Mouse (Mus musculus) forebrain, embryonic 14.5 days (tissue): ENCODE measurements at regions not wholly inside any gene's neighbourhood (a gene's known extent, or its start where the extent isn't known, plus 50 kb on each side); places are given as distances from the start of the nearest gene placed in this dataset.

Source experiments
- ATAC-seq: fragments of 200-750 bp; cut with Nextera tagmentation; 2 replicates; pipeline ENCODE4 v1.8.0; 2017; ENCODE audit warnings: mild to moderate bottlenecking, moderate library complexity
- DNase-seq: peaks from one replicate; pipeline ENCODE4 v3.0.0-alpha.2; 2015; ENCODE audit warnings: low spot score
- H3K27ac ChIP-seq: fragments of 300-500 bp; sonication (generic); 2 replicates; pipeline ENCODE4 v1.5.1; 2014; ENCODE audit warnings: low read depth, mild to moderate bottlenecking, control low read depth, low read length, moderate library complexity
- H3K27me3 ChIP-seq: fragments of 300-500 bp; sonication (generic); replicated peaks from 2 replicates; pipeline ENCODE4 v1.6.1; 2014; ENCODE audit warnings: low read length, control low read depth, mixed read lengths; ENCODE audit not compliant: control insufficient read depth, insufficient read depth
- H3K36me3 ChIP-seq: fragments of 300-500 bp; sonication (generic); 2 replicates; pipeline ENCODE4 v1.6.1; 2014; ENCODE audit warnings: low read length, control low read depth; ENCODE audit not compliant: control insufficient read depth, insufficient read depth
- H3K4me1 ChIP-seq: fragments of 300-500 bp; sonication (generic); 2 replicates; pipeline ENCODE4 v1.6.1; 2014; ENCODE audit warnings: antibody characterized with exemption, low read length, control low read depth; ENCODE audit not compliant: control insufficient read depth, insufficient read depth
- H3K4me2 ChIP-seq: fragments of 300-500 bp; sonication (generic); 2 replicates; pipeline ENCODE4 v1.6.1; 2014; ENCODE audit warnings: mild to moderate bottlenecking, control low read depth, low read length
- H3K4me3 ChIP-seq: fragments of 300-500 bp; sonication (generic); 2 replicates; pipeline ENCODE4 v1.5.1; 2014; ENCODE audit warnings: low read depth, low read length, control low read depth
- H3K9ac ChIP-seq: fragments of 300-500 bp; sonication (generic); 2 replicates; pipeline ENCODE4 v1.6.1; 2014; ENCODE audit warnings: mild to moderate bottlenecking, low read length, control low read depth, moderate library complexity
- H3K9me3 ChIP-seq: fragments of 300-500 bp; sonication (generic); replicated peaks from 2 replicates; pipeline ENCODE4 v1.6.1; 2016; ENCODE audit warnings: low read length, control low read depth, mixed read lengths; ENCODE audit not compliant: control insufficient read depth
- WGBS: fragments of 180-500 bp; shearing (Covaris S2); extraction: QIAGEN DNeasy Blood & Tissue Kit; methylation state at CpG from one replicate; pipeline ENCODE4 v1.1.7; 2014; 5-methylcytosine and 5-hydroxymethylcytosine counted together

- 96% methylated on average over 7 of the region's 7 CpGs for WGBS
- H3K4me3 ChIP-seq, result no peak overlapping the region
- no peaks in the 10 kb centered on the region for H3K27me3 ChIP-seq
- H3K4me1 ChIP-seq, result no peaks in the 10 kb centered on the region
- H3K9ac ChIP-seq, result no peak overlapping the region
- ATAC-seq (no peak), DNase-seq (no peak)
- H3K27ac ChIP-seq, result no peak overlapping the region
- no peaks in the 10 kb centered on the region for H3K36me3 ChIP-seq
- no peaks in the 10 kb centered on the region for H3K9me3 ChIP-seq
- no peak overlapping the region for H3K4me2 ChIP-seq
These were observed 153.6 kb downstream of the Sptssa start for GRCm38 (mm10) chr12:54502775-54503174.

- DNase-seq, result no peak
- H3K27ac ChIP-seq, result no peak overlapping the region
- no peaks in the 10 kb centered on the region for H3K27me3 ChIP-seq
- H3K36me3 ChIP-seq, result no peaks in the 10 kb centered on the region
- no peak overlapping the region for H3K4me2 ChIP-seq
- ATAC-seq, result no peak
- H3K9ac ChIP-seq, result no peak overlapping the region
- H3K4me1 ChIP-seq, result no peaks in the 10 kb centered on the region
- no peaks in the 10 kb centered on the region for H3K9me3 ChIP-seq
- no peak overlapping the region for H3K4me3 ChIP-seq
- WGBS, result 83% methylated on average over 3 of the region's 3 CpGs
These were observed 156.4 kb downstream of the Sptssa start for GRCm38 (mm10) chr12:54499963-54500362.

GRCm38 (mm10) chr12:54495701-54496374 is 160.5 kb downstream of the Sptssa start:
- Histone ChIP-seq H3K36me3 (no peaks in the 10 kb centered on the region), H3K4me3 (no peak overlapping the region), H3K9ac (no peak overlapping the region), H3K27me3 (no peaks in the 10 kb centered on the region), H3K4me2 (no peak overlapping the region), H3K27ac (no peak overlapping the region), H3K9me3 (no peaks in the 10 kb centered on the region), H3K4me1 (no peaks in the 10 kb centered on the region)
- WGBS, result 63% methylated on average over 4 of the region's 4 CpGs
- DNase-seq (no peak), ATAC-seq (no peak)

GRCm38 (mm10) chr12:54494756-54495375 is 161.5 kb downstream of the Sptssa start:
- Histone ChIP-seq H3K27me3 (no peaks in the 10 kb centered on the region), H3K4me2 (no peak overlapping the region), H3K9ac (no peak overlapping the region), H3K27ac (no peak overlapping the region), H3K4me1 (no peaks in the 10 kb centered on the region), H3K4me3 (no peak overlapping the region), H3K36me3 (no peaks in the 10 kb centered on the region), H3K9me3 (no peaks in the 10 kb centered on the region)
- DNase-seq (no peak), ATAC-seq (no peak)
- WGBS, result 91% methylated on average over 7 of the region's 7 CpGs

GRCm38 (mm10) chr12:54492737-54493136 is 163.6 kb downstream of the Sptssa start:
- Histone ChIP-seq H3K4me2 (no peak overlapping the region), H3K9me3 (no peaks in the 10 kb centered on the region), H3K36me3 (no peaks in the 10 kb centered on the region), H3K9ac (no peak overlapping the region), H3K4me1 (no peaks in the 10 kb centered on the region), H3K4me3 (no peak overlapping the region), H3K27me3 (no peaks in the 10 kb centered on the region), H3K27ac (no peak overlapping the region)
- no peak for DNase-seq
- WGBS, result 46% methylated on average over 10 of the region's 10 CpGs
- ATAC-seq, result no peak

GRCm38 (mm10) chr12:54490460-54490859 is 165.9 kb downstream of the Sptssa start:
- Histone ChIP-seq H3K36me3 (no peaks in the 10 kb centered on the region), H3K27me3 (no peaks in the 10 kb centered on the region), H3K4me2 (no peak overlapping the region), H3K4me3 (no peak overlapping the region), H3K4me1 (no peaks in the 10 kb centered on the region), H3K9ac (no peak overlapping the region), H3K9me3 (no peaks in the 10 kb centered on the region), H3K27ac (no peak overlapping the region)
- ATAC-seq, result no peak
- 87% methylated on average over 2 of the region's 2 CpGs for WGBS
- DNase-seq, result no peak

GRCm38 (mm10) chr12:54489675-54490074 is 166.7 kb downstream of the Sptssa start:
- DNase-seq, result peak; percentile 87
- H3K9ac ChIP-seq, result no peak overlapping the region
- peaks cover 5% of the 10 kb centered on the region; the same call in 1 of the 2 replicates for H3K4me1 ChIP-seq
- ATAC-seq, result peak; percentile 71
- H3K36me3 ChIP-seq, result no peaks in the 10 kb centered on the region
- no peak overlapping the region for H3K4me3 ChIP-seq
- no peaks in the 10 kb centered on the region for H3K27me3 ChIP-seq
- H3K9me3 ChIP-seq, result no peaks in the 10 kb centered on the region
- 3% methylated on average over 8 of the region's 8 CpGs for WGBS
- H3K27ac ChIP-seq, result no peak overlapping the region
- H3K4me2 ChIP-seq, result no peak overlapping the region

- no peak overlapping the region for H3K27ac ChIP-seq
- H3K9me3 ChIP-seq, result no peaks in the 10 kb centered on the region
- ATAC-seq (no peak), DNase-seq (no peak)
- no peaks in the 10 kb centered on the region for H3K36me3 ChIP-seq
- peaks cover 6% of the 10 kb centered on the region; the same call in 1 of the 2 replicates for H3K4me1 ChIP-seq
- no peak overlapping the region for H3K4me3 ChIP-seq
- 86% methylated on average over 4 of the region's 4 CpGs for WGBS
- no peaks in the 10 kb centered on the region for H3K27me3 ChIP-seq
- no peak overlapping the region for H3K4me2 ChIP-seq
- H3K9ac ChIP-seq, result no peak overlapping the region
These were observed 168.7 kb downstream of the Sptssa start for GRCm38 (mm10) chr12:54487689-54488088.

GRCm38 (mm10) chr12:54482020-54482419 is 174.4 kb downstream of the Sptssa start:
- H3K4me1 ChIP-seq, result peaks cover 6% of the 10 kb centered on the region; the same call in 1 of the 2 replicates
- H3K4me2 ChIP-seq, result no peak overlapping the region
- H3K9me3 ChIP-seq, result no peaks in the 10 kb centered on the region
- H3K27ac ChIP-seq, result no peak overlapping the region
- no peak overlapping the region for H3K4me3 ChIP-seq
- H3K9ac ChIP-seq, result no peak overlapping the region
- no peak for ATAC-seq
- H3K27me3 ChIP-seq, result no peaks in the 10 kb centered on the region
- 79% methylated on average over 4 of the region's 4 CpGs for WGBS
- no peaks in the 10 kb centered on the region for H3K36me3 ChIP-seq
- no peak for DNase-seq
